Mouse (Mus musculus) gastrocnemius, adult 2 months (tissue): Measurements from ENCODE around the gene Atp11a. TPM values are rescaled to one million over a fixed set of nuclear protein-coding genes. Genes with fewer than 3 reads are reported as not detected.

Experiments used
- DNase-seq: peaks from one replicate; pipeline ENCODE4 v3.0.0; 2022
- H3K27ac ChIP-seq: fragments of 200-600 bp; 2 replicates; pipeline ENCODE4 v1.8.1; 2022; ENCODE audit warnings: mild to moderate bottlenecking
- H3K4me3 ChIP-seq: fragments of 200-600 bp; 2 replicates; pipeline ENCODE4 v1.8.1; 2022; ENCODE audit warnings: mild to moderate bottlenecking, moderate library complexity
- CTCF ChIP-seq: fragments of 200-600 bp; IDR thresholded peaks from 2 replicates; pipeline ENCODE4 v1.8.1; 2022; ENCODE audit warnings: antibody characterized with exemption, mild to moderate bottlenecking, moderate library complexity
- intact Hi-C: fragments of 180-260 bp; cut with DNase I; formaldehyde crosslinking; loops from one replicate; pipeline ENCODE4 v1.15.1; 2025
- total RNA-seq, 2 experiments: library from RNA; stranded (reverse); gene quantifications; 2 replicates each; pipeline ENCODE4 v1.2.3; 2021

Atp11a gene
- total RNA-seq, 2 experiments from 2014 or later, result 27.1 to 30.9 TPM

GRCm38 (mm10) chr8:12755312-12755711, 1.5 kb upstream of the Atp11a start:
- peak; percentile 57 for TF ChIP-seq CTCF
- DNase-seq, result peak; percentile 46
- no peak overlapping the region for H3K4me3 ChIP-seq
- H3K27ac ChIP-seq, result peak overlapping the region; percentile 87; the same call in 1 of the 2 replicates
- intact Hi-C loops, result loop anchor here (5.0 to 10.0 kb wide), 3 partner anchors 57 to 349 kb away; partner anchors contain the start of genes Cul4a, Pcid2 and Tubgcp3

GRCm38 (mm10) chr8:12755826-12756225, 988 bp upstream of the Atp11a start:
- peak overlapping the region; percentile 87 for H3K27ac ChIP-seq
- H3K4me3 ChIP-seq, result no peak overlapping the region
- no peak for DNase-seq
- intact Hi-C loops, result loop anchor here (5.0 to 10.0 kb wide), 3 partner anchors 56 to 349 kb away; partner anchors contain the start of genes Cul4a, Pcid2 and Tubgcp3
- no peak for TF ChIP-seq CTCF

- H3K4me3 ChIP-seq, result peak overlapping the region; percentile 96
- peak overlapping the region; percentile 87 for H3K27ac ChIP-seq
- no peak for TF ChIP-seq CTCF
- DNase-seq, result peak; percentile 44
- intact Hi-C loops, result loop anchor here (5.0 to 10.0 kb wide), 3 partner anchors 55 to 347 kb away; partner anchors contain the start of genes Cul4a, Pcid2 and Tubgcp3
Measured at GRCm38 (mm10) chr8:12757231-12757940, 572 bp downstream of the Atp11a start.

- Histone ChIP-seq H3K4me3 (no peak overlapping the region), H3K27ac (peak overlapping the region; percentile 49)
- no peak for DNase-seq
- no peak for TF ChIP-seq CTCF
- intact Hi-C loops, result loop anchor here (5.0 to 10.0 kb wide), 3 partner anchors 52 to 345 kb away; partner anchors contain the start of genes Cul4a, Pcid2 and Tubgcp3
Measured at GRCm38 (mm10) chr8:12759963-12760362, 3.1 kb downstream of the Atp11a start.

GRCm38 (mm10) chr8:12761873-12762272, 5.1 kb downstream of the Atp11a start:
- intact Hi-C loops, result no loop called here

GRCm38 (mm10) chr8:12763565-12764108, 6.8 kb downstream of the Atp11a start:
- DNase-seq, result peak; percentile 8
- H3K27ac ChIP-seq, result no peak overlapping the region
- H3K4me3 ChIP-seq, result no peak overlapping the region
- TF ChIP-seq CTCF, result no peak
- intact Hi-C loops, result no loop called here

More at GRCm38 (mm10) chr8:12761873-12762272, 5.1 kb downstream of the Atp11a start:
- H3K27ac ChIP-seq, result no peak overlapping the region
- no peak overlapping the region for H3K4me3 ChIP-seq
- no peak for TF ChIP-seq CTCF
- DNase-seq, result no peak

- no peak for TF ChIP-seq CTCF
- intact Hi-C loops, result no loop called here
- Histone ChIP-seq H3K4me3 (no peak overlapping the region), H3K27ac (no peak overlapping the region)
- peak; percentile 11 for DNase-seq
Measured at GRCm38 (mm10) chr8:12764971-12765370, 8.2 kb downstream of the Atp11a start.

GRCm38 (mm10) chr8:12767176-12767575, 10.4 kb downstream of the Atp11a start:
- intact Hi-C loops, result no loop called here
- Histone ChIP-seq H3K4me3 (no peak overlapping the region), H3K27ac (no peak overlapping the region)
- no peak for TF ChIP-seq CTCF
- peak; percentile 8 for DNase-seq

GRCm38 (mm10) chr8:12768747-12769146, 11.9 kb downstream of the Atp11a start:
- Histone ChIP-seq H3K4me3 (no peak overlapping the region), H3K27ac (no peak overlapping the region)
- peak; percentile 6 for DNase-seq
- intact Hi-C loops, result no loop called here
- no peak for TF ChIP-seq CTCF

GRCm38 (mm10) chr8:12769296-12769695, 12.5 kb downstream of the Atp11a start:
- no peak for TF ChIP-seq CTCF
- Histone ChIP-seq H3K4me3 (no peak overlapping the region), H3K27ac (no peak overlapping the region)
- no peak for DNase-seq
- intact Hi-C loops, result no loop called here

- no peak for TF ChIP-seq CTCF
- peak; percentile 55 for DNase-seq
- intact Hi-C loops, result loop anchor here (5.0 kb wide), 1 partner anchor 35 kb away; no protein-coding TSS in a partner anchor
Measured at GRCm38 (mm10) chr8:12772319-12772718, 15.5 kb downstream of the Atp11a start.

GRCm38 (mm10) chr8:12773914-12774313, 17.1 kb downstream of the Atp11a start:
- H3K27ac ChIP-seq, result peak overlapping the region; percentile 95

More at GRCm38 (mm10) chr8:12772319-12772718, 15.5 kb downstream of the Atp11a start:
- Histone ChIP-seq H3K27ac (peak overlapping the region; percentile 95), H3K4me3 (no peak overlapping the region)

GRCm38 (mm10) chr8:12774872-12775298, 18.1 kb downstream of the Atp11a start:
- peak; percentile 55 for DNase-seq
- Histone ChIP-seq H3K27ac (peak overlapping the region; percentile 95), H3K4me3 (peak overlapping the region; percentile 54)
- no peak for TF ChIP-seq CTCF
- intact Hi-C loops, result loop anchor here (5.0 kb wide), 1 partner anchor 32 kb away; no protein-coding TSS in a partner anchor

More at GRCm38 (mm10) chr8:12773914-12774313, 17.1 kb downstream of the Atp11a start:
- DNase-seq, result peak; percentile 19
- intact Hi-C loops, result loop anchor here (5.0 kb wide), 1 partner anchor 33 kb away; no protein-coding TSS in a partner anchor
- no peak overlapping the region for H3K4me3 ChIP-seq
- TF ChIP-seq CTCF, result no peak
